Mouse (Mus musculus): ENCODE measurements around the gene Glis3. TPM values are rescaled to one million over a fixed set of nuclear protein-coding genes. Genes with fewer than 3 reads are reported as not detected.

The Glis3 gene
- total and polyA plus RNA-seq, 3 experiments, result not detected

DNA sequence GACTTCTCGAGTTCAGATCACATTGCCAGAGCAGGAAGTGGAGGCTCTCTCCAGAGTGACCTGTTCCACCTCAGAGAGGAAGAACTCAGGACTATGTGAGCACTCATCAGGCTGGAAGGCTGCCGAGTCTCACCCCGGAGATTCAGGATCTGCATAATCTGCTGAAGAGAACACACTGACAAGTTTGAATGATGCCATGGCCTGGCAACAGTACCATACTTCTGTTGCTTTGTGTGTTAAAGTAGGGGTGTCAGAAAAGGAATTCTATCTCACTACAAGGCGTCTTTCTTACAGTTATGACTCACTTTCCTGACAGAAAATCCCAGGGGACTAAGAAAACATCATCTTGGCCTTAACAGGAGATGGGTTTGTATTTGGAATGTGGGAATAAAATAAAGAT is 388.3 kb downstream of the Glis3 start:
- Histone ChIP-seq H3K9me3 (replicated peaks; ENCODE audit: insufficient read depth, low read length) (no peaks in the 10 kb centered on the region), H3K27me3 (ENCODE audit: control insufficient read depth in 1 of 2, insufficient read depth in 2 of 2, low read length in 2 of 2) (no peaks in the 10 kb centered on the region), H3K4me3 (ENCODE audit: control insufficient read depth in 1 of 2, insufficient read depth in 1 of 2, low read depth in 2 of 2, low read length in 2 of 2) (no peak overlapping the region), H3K79me2 (ENCODE audit: control insufficient read depth, insufficient read depth, low read length, poor library complexity) (no peaks in the 10 kb centered on the region), H3K4me1 (ENCODE audit: control insufficient read depth in 1 of 2, insufficient read depth in 2 of 2, low read length in 2 of 2) (no peaks in the 10 kb centered on the region), H3K36me3 (ENCODE audit: control insufficient read depth in 1 of 2, insufficient read depth in 2 of 2, low read length in 2 of 2) (no peaks in the 10 kb centered on the region), H3K27ac (ENCODE audit: control insufficient read depth, low read depth, low read length) (no peak overlapping the region), H3K9ac (ENCODE audit: control insufficient read depth, low read depth, low read length, poor library complexity, severe bottlenecking) (no peak overlapping the region)
- no peak for TF ChIP-seq BHLHE40 (IDR thresholded peaks at IDR 0.05; ENCODE audit: borderline replicate concordance, low read depth, low read length)
- TF ChIP-seq MYC (IDR thresholded peaks at IDR 0.05; ENCODE audit: low read depth, low read length), result no peak
- no peak for TF ChIP-seq ZKSCAN1 (IDR thresholded peaks at IDR 0.05; ENCODE audit: low read depth, low read length)
- no peak for TF ChIP-seq GATA1 (IDR thresholded peaks at IDR 0.05; ENCODE audit: low read depth, low read length)
- TF ChIP-seq ZNF384 (IDR thresholded peaks at IDR 0.05; ENCODE audit: low read depth, low read length), result no peak
- no peak for TF ChIP-seq TAL1 (IDR thresholded peaks at IDR 0.05; ENCODE audit: low read length)
- TF ChIP-seq POLR2AphosphoS2 (IDR thresholded peaks at IDR 0.05; ENCODE audit: low read length), result no peak
- TF ChIP-seq ETS1 (IDR thresholded peaks at IDR 0.05; ENCODE audit: low read depth, low read length), result no peak
- no peak for TF ChIP-seq E2F4 (IDR thresholded peaks at IDR 0.05; ENCODE audit: borderline replicate concordance, low read depth, low read length)
- no peak for TF ChIP-seq MAX (IDR thresholded peaks at IDR 0.05; ENCODE audit: low read length)
- TF ChIP-seq MEF2A (IDR thresholded peaks at IDR 0.05; ENCODE audit: extremely low read depth, insufficient replicate concordance, low read depth, low read length, poor library complexity, severe bottlenecking), result no peak
- TF ChIP-seq EP300 (IDR thresholded peaks at IDR 0.05; ENCODE audit: low read depth in 1 of 2, low read length in 2 of 2), result no peak
- no peak for TF ChIP-seq MAZ (IDR thresholded peaks at IDR 0.05; ENCODE audit: low read depth, low read length)
- no peak for TF ChIP-seq CTCF (IDR thresholded peaks at IDR 0.05 in 2 of 3, conservative IDR thresholded peaks at IDR 0.05 in 1 of 3; ENCODE audit: control insufficient read depth in 1 of 3, insufficient read depth in 1 of 3, low read depth in 2 of 3, low read length in 3 of 3, poor library complexity in 1 of 3, severe bottlenecking in 1 of 3)
- no peak for TF ChIP-seq JUND (IDR thresholded peaks at IDR 0.05; ENCODE audit: low read depth, low read length)
- TF ChIP-seq GABPA (IDR thresholded peaks at IDR 0.05; ENCODE audit: low read depth, low read length), result no peak
- no peak for TF ChIP-seq MXI1 (IDR thresholded peaks at IDR 0.05; ENCODE audit: low read depth, low read length)
- no peak for DNase-seq (ENCODE audit: low read depth, low spot score)

DNA sequence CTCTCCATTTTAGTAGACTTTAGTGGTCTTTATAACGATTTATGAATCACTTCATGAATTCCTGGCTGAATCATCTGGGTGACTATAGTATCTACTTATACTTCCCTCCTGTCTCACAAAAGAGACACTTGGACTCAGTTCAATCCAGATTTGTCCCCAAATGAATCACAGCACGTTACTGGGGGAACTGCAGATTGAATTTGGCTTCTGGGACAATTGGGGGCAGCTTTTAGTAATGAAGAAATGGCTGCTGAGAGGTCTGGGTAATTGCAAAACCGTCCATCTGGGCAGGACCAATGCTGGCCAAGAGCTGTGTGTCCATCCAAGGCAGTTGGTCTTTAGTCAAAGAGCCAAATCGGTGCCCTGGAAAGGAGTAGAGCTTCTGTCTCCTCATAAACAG is 390.4 kb downstream of the Glis3 start:
- Histone ChIP-seq H3K9ac (ENCODE audit: control insufficient read depth, low read depth, low read length, poor library complexity, severe bottlenecking) (no peak overlapping the region), H3K27ac (ENCODE audit: control insufficient read depth, low read depth, low read length) (no peak overlapping the region), H3K36me3 (ENCODE audit: control insufficient read depth in 1 of 2, insufficient read depth in 2 of 2, low read length in 2 of 2) (no peaks in the 10 kb centered on the region), H3K27me3 (ENCODE audit: control insufficient read depth in 1 of 2, insufficient read depth in 2 of 2, low read length in 2 of 2) (no peaks in the 10 kb centered on the region), H3K79me2 (ENCODE audit: control insufficient read depth, insufficient read depth, low read length, poor library complexity) (no peaks in the 10 kb centered on the region), H3K4me3 (ENCODE audit: control insufficient read depth in 1 of 2, insufficient read depth in 1 of 2, low read depth in 2 of 2, low read length in 2 of 2) (no peak overlapping the region), H3K9me3 (replicated peaks; ENCODE audit: insufficient read depth, low read length) (no peaks in the 10 kb centered on the region), H3K4me1 (ENCODE audit: control insufficient read depth in 1 of 2, insufficient read depth in 2 of 2, low read length in 2 of 2) (no peaks in the 10 kb centered on the region)
- no peak for DNase-seq (ENCODE audit: low read depth, low spot score)
- TF ChIP-seq KAT2A (conservative IDR thresholded peaks at IDR 0.05; ENCODE audit: low read depth, low read length) (no peak), ZKSCAN1 (IDR thresholded peaks at IDR 0.05; ENCODE audit: low read depth, low read length) (no peak), ZMIZ1 (IDR thresholded peaks at IDR 0.05; ENCODE audit: low read depth, low read length) (no peak), MEF2A (IDR thresholded peaks at IDR 0.05; ENCODE audit: extremely low read depth, insufficient replicate concordance, low read depth, low read length, poor library complexity, severe bottlenecking) (no peak), EP300 (IDR thresholded peaks at IDR 0.05; ENCODE audit: low read depth in 1 of 2, low read length in 2 of 2) (no peak), RAD21 (IDR thresholded peaks at IDR 0.05; ENCODE audit: low read depth, low read length) (no peak), TAL1 (IDR thresholded peaks at IDR 0.05; ENCODE audit: low read length) (no peak), TBP (IDR thresholded peaks at IDR 0.05; ENCODE audit: low read depth, low read length) (no peak), JUND (IDR thresholded peaks at IDR 0.05; ENCODE audit: low read depth, low read length) (no peak), MAX (IDR thresholded peaks at IDR 0.05; ENCODE audit: low read length) (no peak), TCF12 (IDR thresholded peaks at IDR 0.05; ENCODE audit: low read depth, low read length) (no peak), E2F4 (IDR thresholded peaks at IDR 0.05; ENCODE audit: borderline replicate concordance, low read depth, low read length) (no peak), ELF1 (IDR thresholded peaks at IDR 0.05; ENCODE audit: low read depth, low read length) (no peak), USF1 (IDR thresholded peaks at IDR 0.05; ENCODE audit: low read depth, low read length) (no peak), NRF1 (IDR thresholded peaks at IDR 0.05; ENCODE audit: insufficient read depth, low read depth, low read length, poor library complexity, severe bottlenecking) (no peak)

Data from MEL (cell line).